Mouse (Mus musculus) olfactory bulb, adult 2 months (tissue): ENCODE results near the gene Myl3. TPM values are rescaled to one million over a fixed set of nuclear protein-coding genes. Genes with fewer than 3 reads are reported as not detected.

ENCODE experiments used
- H3K27ac ChIP-seq: fragments of 200-500 bp; 2 replicates; pipeline ENCODE4 v1.5.1; 2012; ENCODE audit warnings: low read depth, low read length; ENCODE audit not compliant: insufficient read depth
- H3K4me1 ChIP-seq: fragments of 200-500 bp; 2 replicates; pipeline ENCODE4 v1.6.1; 2012; ENCODE audit warnings: low read length; ENCODE audit not compliant: control insufficient read depth, insufficient read depth
- H3K4me3 ChIP-seq: fragments of 200-500 bp; 2 replicates; pipeline ENCODE4 v1.5.1; 2012; ENCODE audit warnings: mild to moderate bottlenecking, low read depth, low read length, moderate library complexity; ENCODE audit not compliant: insufficient read depth
- CTCF ChIP-seq: fragments of 200-500 bp; IDR thresholded peaks from 2 replicates; pipeline ENCODE4 v1.5.1; 2012; ENCODE audit warnings: low read depth, mild to moderate bottlenecking, low read length, moderate library complexity; ENCODE audit not compliant: insufficient read depth
- POLR2A ChIP-seq: fragments of 200-500 bp; IDR thresholded peaks from 2 replicates; pipeline ENCODE4 v1.6.1; 2012; ENCODE audit warnings: mild to moderate bottlenecking, low read depth, low read length, moderate library complexity; ENCODE audit not compliant: insufficient read depth
- WGBS: fragments of 180-500 bp; shearing (Covaris S2); methylation state at CpG from one replicate; pipeline ENCODE4 v1.1.7; 2018; 5-methylcytosine and 5-hydroxymethylcytosine counted together
- polyA plus RNA-seq: library from polyadenylated mRNA; stranded (reverse); fragments of >200 nt; gene quantifications from 2 replicates; pipeline ENCODE4 v1.2.4, GENCODE M21; 2012; ENCODE audit warnings: low replicate concordance; ENCODE audit not compliant: missing spikeins, insufficient read depth, insufficient read length

Gene Myl3
- polyA plus RNA-seq, 1 experiment, result not detected

- no peak overlapping the region for H3K27ac ChIP-seq
- H3K4me3 ChIP-seq, result no peak overlapping the region
- TF ChIP-seq POLR2A (no peak), CTCF (no peak)
- WGBS, result 93% methylated on average over 1 of the region's 1 CpGs
- H3K4me1 ChIP-seq, result peaks cover 11% of the 10 kb centered on the region
Measured at GRCm38 (mm10) chr9:110783611-110784010, 42.0 kb downstream of the Myl3 start.

- Histone ChIP-seq H3K4me3 (no peak overlapping the region), H3K27ac (no peak overlapping the region), H3K4me1 (no peaks in the 10 kb centered on the region)
- 94% methylated on average over 3 of the region's 3 CpGs for WGBS
- TF ChIP-seq CTCF (no peak), POLR2A (no peak)
Measured at GRCm38 (mm10) chr9:110788169-110788568, 46.5 kb downstream of the Myl3 start.

GRCm38 (mm10) chr9:110790462-110790861 is 48.8 kb downstream of the Myl3 start:
- no peak overlapping the region for H3K27ac ChIP-seq
- WGBS, result 79% methylated on average over 4 of the region's 4 CpGs
- TF ChIP-seq CTCF, result no peak
- no peak for TF ChIP-seq POLR2A

GRCm38 (mm10) chr9:110797013-110797412 is 55.4 kb downstream of the Myl3 start:
- no peak for TF ChIP-seq CTCF
- no peak for TF ChIP-seq POLR2A
- WGBS, result 85% methylated on average over 10 of the region's 10 CpGs
- Histone ChIP-seq H3K27ac (no peak overlapping the region), H3K4me3 (no peak overlapping the region), H3K4me1 (no peaks in the 10 kb centered on the region)

More at GRCm38 (mm10) chr9:110790462-110790861, 48.8 kb downstream of the Myl3 start:
- no peak overlapping the region for H3K4me3 ChIP-seq
- no peaks in the 10 kb centered on the region for H3K4me1 ChIP-seq

- Histone ChIP-seq H3K4me1 (no peaks in the 10 kb centered on the region), H3K4me3 (no peak within 1 kb of the TSS), H3K27ac (no peak within 1 kb of the TSS)
- TF ChIP-seq POLR2A (no peak), CTCF (no peak)
- 91% methylated on average over 14 of the region's 14 CpGs for WGBS
Measured at GRCm38 (mm10) chr9:110797866-110798265, 56.2 kb downstream of the Myl3 start, which contains the start of gene Prss42. Gene Prss42, plus strand, starts transcription at chr9:110798166.

- TF ChIP-seq CTCF (no peak), POLR2A (no peak)
- 96% methylated on average over 8 of the region's 8 CpGs for WGBS
- Histone ChIP-seq H3K4me1 (no peaks in the 10 kb centered on the region), H3K4me3 (no peak overlapping the region), H3K27ac (no peak overlapping the region)
Measured at GRCm38 (mm10) chr9:110800834-110801479, 59.3 kb downstream of the Myl3 start.

GRCm38 (mm10) chr9:110803294-110803693 is 61.6 kb downstream of the Myl3 start:
- no peak overlapping the region for H3K4me3 ChIP-seq
- 82% methylated on average over 4 of the region's 4 CpGs for WGBS
- TF ChIP-seq POLR2A (no peak), CTCF (no peak)

GRCm38 (mm10) chr9:110810051-110810450 is 68.4 kb downstream of the Myl3 start:
- TF ChIP-seq POLR2A, result no peak
- no peak for TF ChIP-seq CTCF
- 92% methylated on average over 4 of the region's 4 CpGs for WGBS
- no peak overlapping the region for H3K27ac ChIP-seq

More at GRCm38 (mm10) chr9:110803294-110803693, 61.6 kb downstream of the Myl3 start:
- Histone ChIP-seq H3K27ac (no peak overlapping the region), H3K4me1 (no peaks in the 10 kb centered on the region)

GRCm38 (mm10) chr9:110813789-110814188 is 72.1 kb downstream of the Myl3 start, which contains the start of gene Prss44:
Gene Prss44, plus strand, starts transcription at chr9:110813994.
- H3K27ac ChIP-seq, result no peak within 1 kb of the TSS
- H3K4me3 ChIP-seq, result no peak within 1 kb of the TSS
- TF ChIP-seq CTCF (no peak), POLR2A (no peak)
- WGBS, result 76% methylated on average over 18 of the region's 18 CpGs
- no peaks in the 10 kb centered on the region for H3K4me1 ChIP-seq

More at GRCm38 (mm10) chr9:110810051-110810450, 68.4 kb downstream of the Myl3 start:
- Histone ChIP-seq H3K4me3 (no peak overlapping the region), H3K4me1 (no peaks in the 10 kb centered on the region)

Other genes with a start within 250 kb of the Myl3 start
- 420 TPM in 1 of 2 replicates, not detected in the other for gene Setd2, start 209.3 kb upstream of the Myl3 start, polyA plus RNA-seq
- gene Nradd, start 117.4 kb upstream of the Myl3 start, polyA plus RNA-seq, result not detected in 2 replicates
- gene Nbeal2, start 87.7 kb upstream of the Myl3 start, polyA plus RNA-seq, result not detected in 2 replicates
- not detected in 2 replicates for gene Ccdc12, start 85.4 kb upstream of the Myl3 start, polyA plus RNA-seq
- gene Pth1r, start 5.3 kb downstream of the Myl3 start, polyA plus RNA-seq, result not detected in 2 replicates
- gene Prss42, start 56.3 kb downstream of the Myl3 start, polyA plus RNA-seq, result not detected in 2 replicates
- not detected in 2 replicates for gene Prss44, start 72.1 kb downstream of the Myl3 start, polyA plus RNA-seq
- gene Prss43, start 84.8 kb downstream of the Myl3 start, polyA plus RNA-seq, result not detected in 2 replicates
- not detected in 2 replicates for gene Prss45, start 92.7 kb downstream of the Myl3 start, polyA plus RNA-seq
- gene Prss46, start 102.6 kb downstream of the Myl3 start, polyA plus RNA-seq, result not detected in 2 replicates
- gene Prss50, start 116.1 kb downstream of the Myl3 start, polyA plus RNA-seq, result not detected in 2 replicates
- not detected in 2 replicates for gene Als2cl, start 138.0 kb downstream of the Myl3 start, polyA plus RNA-seq
- not detected in 2 replicates for gene Tmie, start 138.3 kb downstream of the Myl3 start, polyA plus RNA-seq
- not detected in 2 replicates for gene Fam240a, start 175.0 kb downstream of the Myl3 start, polyA plus RNA-seq
- gene Tdgf1, start 204.3 kb downstream of the Myl3 start, polyA plus RNA-seq, result not detected in 2 replicates
- not detected in 2 replicates for gene Lrrc2, start 209.7 kb downstream of the Myl3 start, polyA plus RNA-seq
- not detected in 2 replicates for gene Rtp3, start 248.7 kb downstream of the Myl3 start, polyA plus RNA-seq